Mouse (Mus musculus) heart, postnatal 0 days (tissue): ENCODE results near the gene Zswim4. TPM values are rescaled to one million over a fixed set of nuclear protein-coding genes. Genes with fewer than 3 reads are reported as not detected.

Experiments used
- ATAC-seq: fragments of 200-750 bp; cut with Nextera tagmentation; 2 replicates; pipeline ENCODE4 v1.8.0; 2017; ENCODE audit warnings: low read depth, moderate number of reproducible peaks, moderate library complexity; ENCODE audit not compliant: insufficient read depth
- DNase-seq: peaks from one replicate; pipeline ENCODE4 v3.0.0-alpha.2; 2016; ENCODE audit warnings: low spot score
- H3K27ac ChIP-seq: fragments of 300-500 bp; sonication (generic); 2 replicates; pipeline ENCODE4 v1.5.1; 2014; ENCODE audit warnings: low read depth, mild to moderate bottlenecking
- H3K27me3 ChIP-seq: fragments of 300-500 bp; sonication (generic); 2 replicates; pipeline ENCODE4 v1.6.1; 2014; ENCODE audit warnings: low read length, mixed read lengths; ENCODE audit not compliant: control insufficient read depth, insufficient read depth
- H3K36me3 ChIP-seq: fragments of 300-500 bp; sonication (generic); replicated peaks from 2 replicates; pipeline ENCODE4 v1.6.1; 2014; ENCODE audit warnings: low read length, mixed read lengths; ENCODE audit not compliant: control insufficient read depth, insufficient read depth
- H3K4me1 ChIP-seq: fragments of 300-500 bp; sonication (generic); 2 replicates; pipeline ENCODE4 v1.6.1; 2014; ENCODE audit warnings: antibody characterized with exemption; ENCODE audit not compliant: control insufficient read depth, insufficient read depth
- H3K4me2 ChIP-seq: fragments of 300-500 bp; sonication (generic); 2 replicates; pipeline ENCODE4 v1.6.1; 2014; ENCODE audit warnings: low read depth, mild to moderate bottlenecking, low read length, moderate library complexity
- H3K4me3 ChIP-seq: fragments of 300-500 bp; sonication (generic); 2 replicates; pipeline ENCODE4 v1.5.1; 2014; ENCODE audit warnings: low read depth, low read length
- H3K9ac ChIP-seq: fragments of 300-500 bp; sonication (generic); replicated peaks from 2 replicates; pipeline ENCODE4 v1.6.1; 2014; ENCODE audit warnings: low read depth, low read length, mixed read lengths
- H3K9me3 ChIP-seq: fragments of 300-500 bp; sonication (generic); replicated peaks from 2 replicates; pipeline ENCODE4 v1.6.1; 2016; ENCODE audit warnings: low read length; ENCODE audit not compliant: control insufficient read depth
- CTCF ChIP-seq: IDR thresholded peaks from 2 replicates; pipeline ENCODE4 v1.5.1; 2016; ENCODE audit warnings: antibody characterized with exemption, control low read depth, low read depth
- EP300 ChIP-seq: IDR thresholded peaks from 2 replicates; pipeline ENCODE4 v1.6.1; 2016; ENCODE audit warnings: antibody characterized with exemption, low read depth
- WGBS: fragments of 180-500 bp; shearing (Covaris S2); extraction: QIAGEN DNeasy Blood & Tissue Kit; methylation state at CpG from one replicate; pipeline ENCODE4 v1.1.7; 2014; 5-methylcytosine and 5-hydroxymethylcytosine counted together
- polyA plus RNA-seq: library from polyadenylated mRNA; unstranded; fragments of >200 nt; fragmentation: Nextera tagmentation; extraction: Ambion mirVana; gene quantifications from 2 replicates; pipeline ENCODE4 v1.2.1, GENCODE M21; 2015
- total RNA-seq: library from RNA; depleted of rRNA; stranded (reverse); fragments of >200 nt; gene quantifications from 2 replicates; pipeline ENCODE4 v1.2.3, GENCODE M21; 2014; ENCODE audit warnings: low replicate concordance

Gene Zswim4
- total and polyA plus RNA-seq, 2 experiments from 2014 or later = 4.6 to 23.8 TPM

DNA sequence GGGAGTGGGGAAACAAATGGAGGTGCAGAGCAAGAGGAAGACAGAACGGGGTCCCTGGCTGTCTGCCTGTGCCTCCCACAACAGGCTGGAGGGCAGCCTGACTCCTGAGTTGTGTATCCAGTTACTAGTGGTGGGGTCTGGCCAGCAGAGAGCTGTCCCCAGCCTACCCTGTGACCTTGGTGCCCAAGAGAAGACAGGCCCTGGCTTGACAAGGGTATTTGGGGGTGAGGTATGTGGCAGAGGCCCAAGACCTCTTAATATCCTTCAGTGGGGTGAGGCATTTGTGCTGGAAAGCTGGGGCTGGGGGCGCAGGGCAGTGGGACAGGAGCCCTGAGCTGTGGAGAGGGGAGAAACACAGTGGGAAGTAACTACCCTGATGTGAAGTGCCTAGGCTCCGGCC, 25.7 kb downstream of the Zswim4 start:
- Histone ChIP-seq H3K4me2 (no peak overlapping the region), H3K9me3 (no peaks in the 10 kb centered on the region), H3K9ac (no peak overlapping the region), H3K27ac (peak overlapping the region; percentile 63), H3K4me3 (no peak overlapping the region), H3K4me1 (peaks cover 21% of the 10 kb centered on the region; the same call in 1 of the 2 replicates), H3K36me3 (peaks cover 83% of the 10 kb centered on the region), H3K27me3 (no peaks in the 10 kb centered on the region)
- DNase-seq = no peak
- no peak for TF ChIP-seq CTCF
- no peak for TF ChIP-seq EP300
- 47% methylated on average over 3 of the region's 3 CpGs for WGBS
- ATAC-seq = peak; percentile 54; the same call in 1 of the 2 replicates

DNA sequence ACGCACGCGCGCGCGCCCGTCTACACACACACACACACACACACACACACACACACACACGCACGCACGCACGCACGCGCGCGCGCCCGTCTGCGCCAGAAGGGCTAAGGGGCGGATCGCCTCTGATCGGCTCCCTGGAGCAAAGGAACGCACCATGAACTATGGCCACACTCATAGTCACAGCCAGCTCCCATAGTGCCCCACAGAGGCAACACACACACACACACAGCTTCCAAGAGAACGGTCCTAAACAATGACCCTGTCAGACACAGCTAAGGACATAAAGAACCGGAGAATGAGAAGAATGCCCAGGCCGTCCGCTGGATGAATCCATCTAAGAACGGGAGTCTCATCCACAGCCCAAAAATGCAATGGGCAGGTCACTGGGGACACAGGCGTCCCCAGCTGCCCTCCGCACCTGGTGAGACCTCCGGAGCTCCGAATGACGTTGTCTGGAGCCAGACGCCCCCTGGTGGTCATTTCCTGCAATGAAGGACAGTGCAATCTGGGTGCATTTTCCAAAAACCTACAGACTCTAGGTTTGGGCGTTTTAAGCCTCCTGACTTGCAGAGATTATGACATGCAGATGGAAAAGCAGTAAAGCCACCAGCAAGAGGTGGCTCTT, 26.6 kb downstream of the Zswim4 start:
- H3K4me2 ChIP-seq = 0 out of 2 replicates have a peak overlapping the region, but pooled peaks have one; percentile 10

DNA sequence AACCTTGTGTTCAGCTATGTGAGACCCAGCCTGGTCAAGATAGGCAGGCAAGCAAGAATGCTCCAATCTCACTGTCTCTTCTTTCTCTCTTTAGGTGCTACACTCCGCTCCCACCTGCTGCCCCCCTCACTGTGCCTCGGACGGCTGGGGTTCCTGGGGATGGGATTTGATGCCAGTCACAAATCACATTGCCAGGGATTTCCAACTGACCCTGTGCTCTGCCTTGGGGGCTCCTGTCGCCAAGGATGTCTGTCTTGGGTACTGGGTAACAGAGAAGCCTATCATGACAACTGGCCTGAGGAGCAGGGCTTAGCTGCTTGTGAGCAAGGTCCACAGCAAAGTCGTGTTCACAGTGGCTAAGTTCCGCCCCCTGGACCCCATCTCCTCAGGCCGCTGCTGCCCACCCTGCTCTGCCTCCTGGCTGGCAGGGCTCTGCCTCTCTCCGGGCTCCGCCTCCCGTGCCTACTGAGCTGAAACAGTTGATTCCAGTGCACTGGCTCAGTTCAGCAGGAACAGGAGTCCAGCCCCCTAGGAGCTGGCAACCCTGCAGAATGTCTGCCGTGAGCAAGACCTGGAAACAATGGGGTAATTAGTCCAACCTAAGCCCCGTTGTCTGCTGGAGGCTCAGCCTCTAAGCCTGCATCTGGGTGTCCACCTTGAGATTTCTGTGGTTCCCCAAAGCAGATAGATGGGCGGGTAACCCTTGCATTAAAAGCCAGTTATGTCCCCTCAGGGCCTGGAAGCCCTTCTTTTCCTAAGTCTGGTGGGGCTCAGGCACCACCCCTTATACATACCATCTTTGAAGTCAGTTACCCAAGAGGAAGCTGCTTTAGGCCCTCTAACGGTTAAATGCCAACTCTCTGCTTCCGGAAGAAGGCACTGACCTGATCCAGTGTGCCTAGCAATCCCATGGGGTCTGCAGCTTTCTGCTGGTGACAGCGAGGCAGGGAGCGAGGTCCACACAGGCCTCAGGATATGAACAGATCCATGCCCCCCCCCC, 28.2 kb downstream of the Zswim4 start:
- H3K36me3 ChIP-seq = peaks cover 78% of the 10 kb centered on the region
- H3K9me3 ChIP-seq = no peaks in the 10 kb centered on the region
- 64% methylated on average over 17 of the region's 17 CpGs for WGBS
- H3K27ac ChIP-seq = peak overlapping the region; percentile 76
- ATAC-seq (no peak), DNase-seq (no peak)
- H3K27me3 ChIP-seq = no peaks in the 10 kb centered on the region
- H3K4me3 ChIP-seq = no peak overlapping the region
- H3K4me1 ChIP-seq = peaks cover 26% of the 10 kb centered on the region
- TF ChIP-seq CTCF = no peak
- no peak for TF ChIP-seq EP300
- H3K9ac ChIP-seq = peak overlapping the region; percentile 8; the same call in 1 of the 2 replicates
- no peak overlapping the region for H3K4me2 ChIP-seq

More for the DNA sequence above, 26.6 kb downstream of the Zswim4 start:
- peak overlapping the region; percentile 63; the same call in 1 of the 2 replicates for H3K27ac ChIP-seq
- H3K4me1 ChIP-seq = peaks cover 21% of the 10 kb centered on the region; the same call in 1 of the 2 replicates
- H3K27me3 ChIP-seq = no peaks in the 10 kb centered on the region
- peak; percentile 34; the same call in 1 of the 2 replicates for TF ChIP-seq EP300
- TF ChIP-seq CTCF = peak; percentile 87
- H3K4me3 ChIP-seq = no peak overlapping the region
- WGBS = 54% methylated on average over 34 of the region's 34 CpGs
- no peaks in the 10 kb centered on the region for H3K9me3 ChIP-seq
- H3K36me3 ChIP-seq = peaks cover 84% of the 10 kb centered on the region
- no peak overlapping the region for H3K9ac ChIP-seq
- DNase-seq (peak; percentile 61), ATAC-seq (peak; percentile 45)

DNA sequence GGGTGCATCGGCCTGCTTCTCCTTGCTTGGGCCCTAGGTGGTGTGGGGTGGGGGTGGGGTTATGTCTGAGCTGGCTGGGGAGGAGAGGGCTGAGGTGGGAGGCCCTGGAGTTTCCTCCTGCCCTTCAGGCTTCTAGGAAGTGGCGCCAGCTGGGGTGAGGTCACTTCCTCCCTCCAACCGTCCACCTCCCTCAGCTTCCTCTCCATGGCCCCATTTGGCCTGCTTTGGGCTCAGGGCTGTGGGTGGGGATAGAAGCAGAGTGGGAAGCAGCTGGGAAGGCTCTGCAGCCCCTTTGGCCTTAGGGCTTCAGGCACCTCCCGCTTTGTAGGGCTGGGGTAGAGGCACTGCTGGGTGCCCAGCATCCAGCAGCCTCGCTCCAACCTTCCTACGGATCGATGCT, 29.0 kb downstream of the Zswim4 start:
- peak overlapping the region; percentile 76 for H3K27ac ChIP-seq

DNA sequence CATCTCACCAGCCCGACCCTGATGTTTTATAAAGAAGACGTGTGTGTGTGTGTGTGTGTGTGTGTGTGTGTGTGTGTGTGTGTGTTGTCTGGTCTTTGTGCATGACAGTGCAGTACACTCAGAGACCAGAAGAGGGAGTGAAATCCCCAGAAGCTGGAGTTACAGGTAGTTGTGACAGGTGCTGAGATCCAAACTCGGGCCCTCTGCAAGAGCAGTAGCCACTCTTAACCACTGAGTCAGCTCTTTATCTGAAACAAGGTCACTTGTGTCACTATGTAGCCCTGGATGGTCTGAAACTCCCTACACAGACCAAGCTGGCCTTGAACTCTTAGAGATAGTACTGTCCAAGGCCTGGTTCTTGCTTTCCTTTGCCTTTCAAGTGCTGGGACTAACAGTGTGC, 30.2 kb downstream of the Zswim4 start:
- no peak for ATAC-seq
- WGBS = 91% methylated on average over 3 of the region's 3 CpGs
- H3K4me2 ChIP-seq = no peak overlapping the region
- no peaks in the 10 kb centered on the region for H3K9me3 ChIP-seq
- no peak overlapping the region for H3K9ac ChIP-seq
- H3K4me3 ChIP-seq = no peak overlapping the region
- H3K4me1 ChIP-seq = peaks cover 41% of the 10 kb centered on the region
- no peak for DNase-seq
- TF ChIP-seq CTCF (0 out of 2 replicates have a peak, but pooled peaks have one; percentile 10), EP300 (no peak)
- H3K27ac ChIP-seq = peak overlapping the region; percentile 76
- peaks cover 58% of the 10 kb centered on the region for H3K36me3 ChIP-seq
- no peaks in the 10 kb centered on the region for H3K27me3 ChIP-seq

More for the DNA sequence above, 29.0 kb downstream of the Zswim4 start:
- TF ChIP-seq EP300 (peak; percentile 70; the same call in 1 of the 2 replicates), CTCF (no peak)
- Histone ChIP-seq H3K9ac (peak overlapping the region; percentile 8; the same call in 1 of the 2 replicates), H3K4me3 (no peak overlapping the region), H3K27me3 (no peaks in the 10 kb centered on the region), H3K4me2 (peak overlapping the region; percentile 5; the same call in 1 of the 2 replicates), H3K36me3 (peaks cover 70% of the 10 kb centered on the region), H3K4me1 (peaks cover 30% of the 10 kb centered on the region), H3K9me3 (no peaks in the 10 kb centered on the region)
- 56% methylated on average over 7 of the region's 7 CpGs for WGBS
- DNase-seq (peak; percentile 75), ATAC-seq (peak; percentile 8; the same call in 1 of the 2 replicates)
